Mouse (Mus musculus): ENCODE data around the gene Olfr1449.
"Not testable (repeated sequence)": the region's sequence is repeated elsewhere in the genome, so short reads cannot be mapped to it uniquely, and the experiment has no call there.

Olfr1449 gene

DNA sequence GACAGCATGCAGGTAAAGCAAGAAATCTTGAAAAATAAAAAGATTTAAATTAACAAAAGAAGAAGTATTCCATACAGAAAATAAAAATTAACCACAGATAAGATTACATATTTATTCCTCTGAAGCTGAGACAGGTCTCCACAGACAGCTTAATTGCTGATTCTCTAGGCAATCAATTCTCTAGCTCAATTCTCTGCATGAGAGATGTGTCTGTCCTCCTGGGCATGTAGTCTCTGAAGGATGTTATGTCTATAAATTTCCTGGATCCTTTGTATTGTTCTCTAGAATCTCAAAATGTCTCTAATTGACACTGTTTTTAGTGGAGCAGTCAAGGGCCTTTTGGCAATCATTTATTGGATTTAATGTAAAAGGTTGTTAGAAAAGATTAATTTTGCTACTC is at the start of gene Olfr1449:
TSS of gene Olfr1449 (plus strand) at position 301 of the 400 bp plus-strand sequence.
- no peak for DNase-seq (ENCODE audit: low read depth, low spot score)

DNA sequence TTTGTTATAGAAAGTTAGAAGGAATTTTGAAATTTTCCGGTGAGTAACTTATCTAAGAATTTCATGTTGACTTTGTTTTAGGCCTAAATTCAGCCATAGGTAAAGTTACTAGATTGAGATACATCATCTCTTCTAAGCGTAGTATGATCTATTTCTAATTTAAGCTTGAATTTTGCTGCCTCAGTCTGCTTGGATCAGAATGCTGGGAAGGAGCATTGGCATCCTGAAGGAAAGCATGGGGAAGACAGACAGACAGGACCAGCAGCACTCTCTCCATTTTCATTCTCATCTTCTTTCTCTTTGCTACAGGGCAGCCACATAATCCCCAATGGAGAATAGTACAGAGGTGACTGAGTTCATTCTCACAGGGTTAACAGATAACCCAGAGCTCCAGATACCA is 47.1 kb upstream of the Olfr1449 start, which contains the start of gene Olfr1445:
TSS of gene Olfr1445 (plus strand) at position 301 of the 400 bp plus-strand sequence.
- DNase-seq (ENCODE audit: low read depth, low spot score) = no peak

DNA sequence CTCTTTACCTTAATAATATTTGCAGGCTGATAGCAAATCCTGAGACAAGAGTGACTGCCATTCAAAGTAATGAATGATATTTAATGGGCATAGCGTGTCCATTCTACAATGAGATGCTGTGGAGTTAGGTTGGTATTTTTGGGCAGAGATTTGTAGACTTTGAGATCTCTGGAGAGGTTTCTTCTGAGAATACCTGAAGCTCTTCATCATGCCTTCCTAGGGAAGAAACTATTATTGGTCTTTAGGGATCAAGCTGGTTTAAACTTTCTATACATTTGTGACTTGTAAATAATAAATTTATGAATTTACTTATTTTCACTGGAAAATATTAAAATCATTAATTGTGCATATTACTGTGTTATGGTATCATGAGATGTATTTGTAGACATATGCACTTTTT is 37.2 kb upstream of the Olfr1449 start, which contains the start of gene Olfr1446:
TSS of gene Olfr1446 (minus strand) at position 101 of the 400 bp plus-strand sequence.
- no peak for DNase-seq (ENCODE audit: low read depth, low spot score)

DNA sequence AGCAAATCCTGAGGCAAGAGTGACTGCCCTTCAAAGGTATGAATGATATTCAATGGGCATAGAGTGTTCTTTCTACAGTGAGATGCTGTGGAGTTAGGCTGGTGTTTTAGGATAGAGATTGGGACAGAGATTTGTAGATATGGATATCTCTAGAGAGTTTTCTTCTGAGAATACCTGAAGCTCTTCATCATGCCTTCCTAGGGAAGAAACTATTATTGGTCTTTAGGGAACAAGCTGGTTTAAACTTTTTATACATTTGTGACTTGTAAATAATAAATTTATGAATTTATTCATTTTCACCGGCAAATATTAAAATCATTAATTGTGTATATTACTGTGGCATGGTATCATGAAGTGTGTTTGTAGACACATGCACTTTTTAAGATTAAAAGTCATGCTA is 27.0 kb upstream of the Olfr1449 start, which contains the start of gene Olfr1447:
TSS of gene Olfr1447 (minus strand) at position 101 of the 400 bp plus-strand sequence.
- DNase-seq (ENCODE audit: low read depth, low spot score) = no peak

DNA sequence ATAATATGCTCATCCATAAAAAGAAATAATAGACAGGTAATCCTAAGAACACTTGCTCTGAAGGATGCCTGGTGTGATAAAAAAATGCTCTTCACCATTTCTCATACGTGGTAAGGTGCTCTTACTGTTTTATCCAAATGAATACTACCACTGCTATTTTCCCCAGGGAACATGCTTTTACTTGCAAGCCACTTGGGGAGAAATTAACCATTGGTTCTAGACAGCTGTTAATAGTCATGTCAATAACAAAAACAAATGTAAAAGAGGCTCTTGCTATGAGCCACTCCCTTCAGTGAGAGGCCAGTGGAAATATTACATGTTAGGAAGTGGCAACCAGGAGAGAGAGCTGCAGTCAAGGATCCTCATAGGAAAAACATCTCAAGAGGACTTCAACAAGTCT is 6.3 kb upstream of the Olfr1449 start, which contains the start of gene Olfr1448:
TSS of gene Olfr1448 (minus strand) at position 101 of the 400 bp plus-strand sequence.
- no peak for DNase-seq (ENCODE audit: low read depth, low spot score)

DNA sequence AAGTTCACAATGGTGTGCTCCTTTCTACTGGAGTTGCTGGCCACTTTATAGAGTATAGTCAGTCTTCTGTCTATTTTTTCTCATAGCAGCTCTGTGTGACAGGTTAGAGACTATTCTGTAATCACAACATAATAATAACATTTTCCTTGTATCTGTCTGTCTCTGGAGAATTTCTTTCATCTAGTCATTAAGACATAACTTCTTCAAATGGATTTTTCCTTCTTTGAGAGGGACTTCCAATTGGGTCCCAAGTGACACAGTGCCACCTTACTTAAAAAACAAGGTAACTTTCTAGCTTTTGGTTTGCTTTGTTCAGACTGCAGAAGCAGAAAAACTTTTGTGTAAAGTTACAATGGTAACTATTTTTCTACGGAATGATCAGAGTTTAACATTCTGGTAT is 19.3 kb downstream of the Olfr1449 start, which contains the start of gene Olfr1450:
TSS of gene Olfr1450 (plus strand) at position 301 of the 400 bp plus-strand sequence.
- no peak for DNase-seq (ENCODE audit: low read depth, low spot score)

DNA sequence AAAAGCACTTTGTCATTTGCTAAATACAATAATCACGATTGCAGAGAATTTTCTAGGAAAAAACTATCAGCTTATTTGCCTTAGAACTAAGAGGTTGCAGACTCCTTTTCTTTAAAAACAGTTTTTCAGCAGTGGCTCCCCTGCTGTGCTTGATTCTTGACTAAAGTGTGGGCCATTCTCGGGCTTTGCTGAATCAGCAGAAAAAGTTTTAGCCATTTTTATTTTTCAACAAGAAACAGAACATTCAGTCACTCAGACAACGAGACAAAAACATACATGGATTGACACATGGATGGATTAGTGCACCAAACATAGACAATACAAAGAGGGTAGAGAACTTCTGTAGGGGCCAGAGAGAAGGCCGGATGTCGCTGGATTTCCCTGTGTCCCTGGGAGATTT is 39.4 kb downstream of the Olfr1449 start:
- DNase-seq (ENCODE audit: low read depth, low spot score) = not testable (repeated sequence)
